Mouse (Mus musculus): ENCODE measurements at regions not wholly inside any gene's neighbourhood (a gene's known extent, or its start where the extent isn't known, plus 50 kb on each side); places are given as distances from the start of the nearest gene placed in this dataset.

GRCm38 (mm10) chr17:88171606-88172005, 106.5 kb upstream of the Fbxo11 start:
- in situ Hi-C loops (cut with MboI; ENCODE audit: unreplicated experiment in 2 of 2), result no loop called here

GRCm38 (mm10) chr17:88173354-88174032, 108.4 kb upstream of the Fbxo11 start:
- in situ Hi-C loops (cut with MboI; ENCODE audit: unreplicated experiment in 2 of 2), result no loop called here

GRCm38 (mm10) chr17:88174242-88174679, 109.2 kb upstream of the Fbxo11 start:
- in situ Hi-C loops (cut with MboI; ENCODE audit: unreplicated experiment in 2 of 2), result no loop called here

GRCm38 (mm10) chr17:88175951-88176623, 111.0 kb upstream of the Fbxo11 start:
- in situ Hi-C loops (cut with MboI; ENCODE audit: unreplicated experiment in 2 of 2), result no loop called here

- in situ Hi-C loops (cut with MboI; ENCODE audit: unreplicated experiment in 2 of 2), result loop anchor here in 1 of 2 experiments (5.0 kb wide), 2 partner anchors 62 to 78 kb away; no protein-coding TSS in a partner anchor
These were observed 125.6 kb upstream of the Fbxo11 start for GRCm38 (mm10) chr17:88190735-88191134.

GRCm38 (mm10) chr17:88191444-88191843, 126.4 kb upstream of the Fbxo11 start:
- in situ Hi-C loops (cut with MboI; ENCODE audit: unreplicated experiment in 2 of 2), result loop anchor here in 1 of 2 experiments (5.0 kb wide), 2 partner anchors 61 to 79 kb away; no protein-coding TSS in a partner anchor

- in situ Hi-C loops (cut with MboI; ENCODE audit: unreplicated experiment in 2 of 2), result loop anchor here in 1 of 2 experiments (5.0 kb wide), 2 partner anchors 60 to 80 kb away; no protein-coding TSS in a partner anchor
These were observed 127.1 kb upstream of the Fbxo11 start for GRCm38 (mm10) chr17:88191930-88192807.

GRCm38 (mm10) chr17:88194693-88195092, 129.6 kb upstream of the Fbxo11 start:
- in situ Hi-C loops (cut with MboI; ENCODE audit: unreplicated experiment in 2 of 2), result loop anchor here in 1 of 2 experiments (5.0 kb wide), 2 partner anchors 58 to 82 kb away; no protein-coding TSS in a partner anchor

GRCm38 (mm10) chr17:88195303-88195702, 130.2 kb upstream of the Fbxo11 start:
- in situ Hi-C loops (cut with MboI; ENCODE audit: unreplicated experiment in 2 of 2), result no loop called here

- in situ Hi-C loops (cut with MboI; ENCODE audit: unreplicated experiment in 2 of 2), result no loop called here
These were observed 130.8 kb upstream of the Fbxo11 start for GRCm38 (mm10) chr17:88195893-88196292.

GRCm38 (mm10) chr17:88196322-88196721, 131.2 kb upstream of the Fbxo11 start:
- in situ Hi-C loops (cut with MboI; ENCODE audit: unreplicated experiment in 2 of 2), result no loop called here

- in situ Hi-C loops (cut with MboI; ENCODE audit: unreplicated experiment in 2 of 2), result no loop called here
These were observed 132.3 kb upstream of the Fbxo11 start for GRCm38 (mm10) chr17:88197381-88197780.

- in situ Hi-C loops (cut with MboI; ENCODE audit: unreplicated experiment in 2 of 2), result no loop called here
These were observed 136.3 kb upstream of the Fbxo11 start for GRCm38 (mm10) chr17:88201249-88201970.

- in situ Hi-C loops (cut with MboI; ENCODE audit: unreplicated experiment in 2 of 2), result no loop called here
These were observed 137.1 kb upstream of the Fbxo11 start for GRCm38 (mm10) chr17:88202214-88202613.

GRCm38 (mm10) chr17:88209565-88209964, 144.5 kb upstream of the Fbxo11 start:
- in situ Hi-C loops (cut with MboI; ENCODE audit: unreplicated experiment in 2 of 2), result no loop called here

- in situ Hi-C loops (cut with MboI; ENCODE audit: unreplicated experiment in 2 of 2), result no loop called here
These were observed 147.0 kb upstream of the Fbxo11 start for GRCm38 (mm10) chr17:88212121-88212520.

GRCm38 (mm10) chr17:88214746-88215145, 149.7 kb upstream of the Fbxo11 start:
- in situ Hi-C loops (cut with MboI; ENCODE audit: unreplicated experiment in 2 of 2), result no loop called here

- in situ Hi-C loops (cut with MboI; ENCODE audit: unreplicated experiment in 2 of 2), result no loop called here
These were observed 157.4 kb upstream of the Fbxo11 start for GRCm38 (mm10) chr17:88222379-88222955.

- in situ Hi-C loops (cut with MboI; ENCODE audit: unreplicated experiment in 2 of 2), result loop anchor here in 1 of 2 experiments (10.0 kb wide), 1 partner anchor 76 kb away; no protein-coding TSS in a partner anchor
These were observed 175.4 kb upstream of the Fbxo11 start for GRCm38 (mm10) chr17:88240476-88240875.

- in situ Hi-C loops (cut with MboI; ENCODE audit: unreplicated experiment in 2 of 2), result loop anchor here in 1 of 2 experiments (10.0 kb wide), 1 partner anchor 84 kb away; no protein-coding TSS in a partner anchor
These were observed 183.5 kb upstream of the Fbxo11 start for GRCm38 (mm10) chr17:88248625-88249024.

Measured in v-Abl transformed pro-B cells (cell line).